Mouse (Mus musculus) midbrain, embryonic 13.5 days (tissue): ENCODE results near the gene Cd320. TPM values are rescaled to one million over a fixed set of nuclear protein-coding genes. Genes with fewer than 3 reads are reported as not detected.
"Not testable (repeated sequence)": the region's sequence is repeated elsewhere in the genome, so short reads cannot be mapped to it uniquely, and the experiment has no call there.

Experiments
- ATAC-seq: fragments of 200-750 bp; cut with Nextera tagmentation; 2 replicates; pipeline ENCODE4 v1.8.0; 2017; ENCODE audit warnings: mild to moderate bottlenecking, moderate TSS enrichment, moderate library complexity
- H3K27ac ChIP-seq: fragments of 300-500 bp; sonication (generic); 2 replicates; pipeline ENCODE4 v1.5.1; 2015; ENCODE audit warnings: inconsistent platforms, mild to moderate bottlenecking, moderate library complexity
- H3K27me3 ChIP-seq: fragments of 300-500 bp; sonication (generic); 2 replicates; pipeline ENCODE4 v1.6.1; 2015; ENCODE audit warnings: mild to moderate bottlenecking, inconsistent platforms
- H3K36me3 ChIP-seq: fragments of 300-500 bp; sonication (generic); 2 replicates; pipeline ENCODE4 v1.6.1; 2015; ENCODE audit warnings: mild to moderate bottlenecking, inconsistent platforms
- H3K4me1 ChIP-seq: fragments of 300-500 bp; sonication (generic); replicated peaks from 2 replicates; pipeline ENCODE4 v1.6.1; 2015; ENCODE audit warnings: inconsistent platforms
- H3K4me2 ChIP-seq: fragments of 300-500 bp; sonication (generic); replicated peaks from 2 replicates; pipeline ENCODE4 v1.6.1; 2015; ENCODE audit warnings: moderate library complexity, mild to moderate bottlenecking, inconsistent platforms
- H3K4me3 ChIP-seq: fragments of 300-500 bp; sonication (generic); replicated peaks from 2 replicates; pipeline ENCODE4 v1.5.1; 2015; ENCODE audit warnings: mild to moderate bottlenecking, inconsistent platforms
- H3K9ac ChIP-seq: fragments of 300-500 bp; sonication (generic); replicated peaks from 2 replicates; pipeline ENCODE4 v1.6.1; 2015; ENCODE audit warnings: mild to moderate bottlenecking, inconsistent platforms
- H3K9me3 ChIP-seq: fragments of 300-500 bp; sonication (generic); 2 replicates; pipeline ENCODE4 v1.6.1; 2016; ENCODE audit warnings: mild to moderate bottlenecking, inconsistent platforms
- WGBS: fragments of 180-500 bp; shearing (Covaris S2); methylation state at CpG from one replicate; pipeline ENCODE4 v1.1.7; 2015; 5-methylcytosine and 5-hydroxymethylcytosine counted together
- polyA plus RNA-seq: library from polyadenylated mRNA; unstranded; fragments of >200 nt; fragmentation: Nextera tagmentation; extraction: Ambion mirVana; gene quantifications from 2 replicates; pipeline ENCODE4 v1.2.1, GENCODE M21; 2015

Gene Cd320
- polyA plus RNA-seq, 1 experiment from 2014 or later = 66.9 TPM

DNA sequence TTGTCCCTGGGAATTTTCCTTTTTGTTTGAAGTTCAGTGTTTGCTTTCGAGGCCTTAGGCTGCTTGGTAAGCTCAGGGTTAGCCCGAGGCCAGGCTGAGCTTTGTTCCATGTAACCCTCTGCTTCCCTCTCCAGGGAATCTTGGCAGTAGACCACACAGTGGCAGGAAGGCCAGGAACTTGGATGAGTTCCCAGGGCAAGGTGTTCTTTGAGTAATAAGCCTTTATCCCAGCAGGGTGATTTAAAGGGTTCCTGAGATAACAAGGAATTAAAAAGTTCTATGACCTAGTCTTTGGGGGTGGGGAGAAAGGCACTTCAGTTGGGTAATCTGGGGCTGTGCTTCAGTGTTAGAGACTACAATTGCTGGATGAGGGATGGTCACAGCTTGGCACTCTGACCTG is 14.0 kb upstream of the Cd320 start:
- no peak for ATAC-seq
- Histone ChIP-seq H3K4me3 (no peak overlapping the region), H3K4me1 (peaks cover 11% of the 10 kb centered on the region), H3K4me2 (no peak overlapping the region), H3K9me3 (no peaks in the 10 kb centered on the region), H3K36me3 (peaks cover 52% of the 10 kb centered on the region), H3K27me3 (no peaks in the 10 kb centered on the region), H3K27ac (no peak overlapping the region), H3K9ac (no peak overlapping the region)
- WGBS = 70% methylated on average over 2 of the region's 2 CpGs

- H3K9me3 ChIP-seq = no peaks in the 10 kb centered on the region
- no peak for ATAC-seq
- H3K9ac ChIP-seq = no peak overlapping the region
- no peak overlapping the region for H3K4me2 ChIP-seq
- no peak overlapping the region for H3K4me3 ChIP-seq
- peaks cover 11% of the 10 kb centered on the region for H3K4me1 ChIP-seq
- no peaks in the 10 kb centered on the region for H3K27me3 ChIP-seq
- H3K27ac ChIP-seq = no peak overlapping the region; the same call in 1 of the 2 replicates
- WGBS = 91% methylated on average over 10 of the region's 10 CpGs
- peaks cover 59% of the 10 kb centered on the region for H3K36me3 ChIP-seq
Measured at GRCm38 (mm10) chr17:33829561-33829960, 13.3 kb upstream of the Cd320 start.

- H3K4me2 ChIP-seq = peak overlapping the region; percentile 96
- ATAC-seq = no peak
Measured at GRCm38 (mm10) chr17:33844196-33844595, 1.3 kb downstream of the Cd320 start.

DNA sequence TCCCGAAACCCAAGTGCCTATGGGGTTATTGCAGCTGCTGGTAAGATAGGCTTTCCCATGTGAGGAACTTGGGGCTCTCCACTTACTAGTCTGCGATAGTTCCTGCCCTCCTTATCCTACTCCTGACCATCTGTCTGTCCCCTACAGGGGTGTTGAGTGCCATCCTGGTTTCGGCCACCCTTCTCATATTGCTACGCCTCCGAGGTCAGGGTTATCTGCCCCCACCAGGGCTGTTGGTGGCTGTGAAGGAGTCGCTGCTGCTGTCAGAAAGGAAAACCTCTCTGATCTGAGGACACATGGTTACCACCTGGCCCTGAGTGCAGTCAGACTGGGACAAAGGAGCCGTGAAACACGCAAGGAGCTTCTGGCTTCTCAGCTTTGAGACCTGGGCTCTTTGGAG is 5.2 kb downstream of the Cd320 start:
- Histone ChIP-seq H3K27ac (no peak overlapping the region), H3K9ac (no peak overlapping the region), H3K36me3 (peaks cover 29% of the 10 kb centered on the region), H3K9me3 (no peaks in the 10 kb centered on the region), H3K4me1 (peaks cover 27% of the 10 kb centered on the region), H3K4me2 (no peak overlapping the region), H3K4me3 (no peak overlapping the region), H3K27me3 (no peaks in the 10 kb centered on the region)
- 94% methylated on average over 8 of the region's 8 CpGs for WGBS
- no peak for ATAC-seq

More at GRCm38 (mm10) chr17:33844196-33844595, 1.3 kb downstream of the Cd320 start:
- Histone ChIP-seq H3K27ac (no peak overlapping the region), H3K9me3 (no peaks in the 10 kb centered on the region), H3K4me3 (peak overlapping the region; percentile 88), H3K27me3 (no peaks in the 10 kb centered on the region), H3K4me1 (peaks cover 27% of the 10 kb centered on the region), H3K36me3 (peaks cover 30% of the 10 kb centered on the region), H3K9ac (peak overlapping the region; percentile 85)
- 80% methylated on average over 1 of the region's 1 CpGs for WGBS

GRCm38 (mm10) chr17:33851331-33851730 is 8.4 kb downstream of the Cd320 start:
- Histone ChIP-seq H3K36me3 (peaks cover 29% of the 10 kb centered on the region), H3K4me1 (no peaks in the 10 kb centered on the region), H3K9me3 (no peaks in the 10 kb centered on the region), H3K27ac (no peak overlapping the region), H3K4me3 (no peak overlapping the region), H3K4me2 (no peak overlapping the region), H3K27me3 (no peaks in the 10 kb centered on the region), H3K9ac (no peak overlapping the region)
- WGBS = 92% methylated on average over 1 of the region's 1 CpGs
- ATAC-seq = no peak

DNA sequence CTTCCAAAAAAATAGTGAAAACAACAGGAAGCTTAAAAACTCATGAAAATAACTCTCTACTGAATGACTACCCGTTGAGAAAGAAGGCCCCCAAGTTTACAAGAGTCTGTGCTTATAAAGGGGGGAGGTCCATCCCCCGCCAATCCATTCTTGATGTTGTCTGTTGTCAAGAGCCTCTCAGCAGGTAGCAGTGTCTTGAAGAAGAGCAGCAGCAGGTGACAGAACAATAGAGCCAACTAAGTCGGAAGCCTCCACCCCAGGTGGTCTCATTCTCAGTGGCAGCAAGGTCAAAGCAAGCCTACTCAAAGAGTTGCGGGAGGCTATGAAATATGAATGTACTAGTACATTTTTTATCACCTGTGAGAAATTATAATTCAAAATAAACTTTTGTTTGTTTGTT is 14.9 kb downstream of the Cd320 start:
- H3K4me3 ChIP-seq = no peak overlapping the region
- no peak overlapping the region for H3K27ac ChIP-seq
- H3K4me1 ChIP-seq = no peaks in the 10 kb centered on the region
- H3K4me2 ChIP-seq = no peak overlapping the region
- H3K36me3 ChIP-seq = no peaks in the 10 kb centered on the region
- no peak for ATAC-seq
- H3K9ac ChIP-seq = no peak overlapping the region
- no peaks in the 10 kb centered on the region; the same call in 1 of the 2 replicates for H3K9me3 ChIP-seq
- no peaks in the 10 kb centered on the region for H3K27me3 ChIP-seq
- 59% methylated on average over 4 of the region's 4 CpGs for WGBS

DNA sequence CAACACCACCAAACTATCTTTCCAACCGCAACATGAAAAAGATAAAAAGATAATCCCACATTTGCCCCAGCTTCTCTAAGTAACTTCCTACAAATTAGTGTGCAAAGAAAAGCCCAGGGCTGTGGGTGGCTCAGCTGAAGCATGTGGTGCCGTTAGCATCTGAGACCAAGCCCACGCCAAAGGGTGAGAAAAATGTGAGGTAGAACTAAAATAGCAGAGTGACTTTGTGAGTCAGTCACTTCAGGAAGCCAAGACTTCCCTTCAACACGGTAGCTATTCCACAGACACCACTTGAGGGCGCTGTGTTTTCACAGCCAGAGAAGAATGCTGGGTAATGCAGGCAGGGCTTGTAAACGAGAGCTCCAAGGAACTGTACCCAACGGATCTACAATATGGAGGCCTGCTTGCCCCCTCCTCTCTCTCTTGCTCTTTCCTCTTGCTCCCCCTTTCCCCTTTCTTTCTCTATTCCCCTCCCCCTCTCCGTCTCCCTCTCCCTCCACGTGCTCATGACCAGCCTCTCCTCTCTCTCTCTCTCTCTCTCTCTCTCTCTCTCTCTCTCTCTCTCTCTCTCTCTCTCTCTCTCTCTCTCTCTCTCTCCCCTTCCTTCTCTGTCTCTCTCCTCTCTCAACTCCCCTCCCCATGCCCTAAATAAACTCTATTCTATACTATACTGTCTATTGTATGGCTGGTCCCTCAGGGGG is 22.6 kb downstream of the Cd320 start:
- Histone ChIP-seq H3K9me3 (no peaks in the 10 kb centered on the region), H3K4me3 (no peak overlapping the region), H3K27ac (no peak overlapping the region), H3K9ac (no peak overlapping the region), H3K4me1 (no peaks in the 10 kb centered on the region), H3K27me3 (no peaks in the 10 kb centered on the region), H3K36me3 (no peaks in the 10 kb centered on the region), H3K4me2 (no peak overlapping the region)
- ATAC-seq = no peak
- 42% methylated on average over 9 of the region's 9 CpGs for WGBS

- H3K36me3 ChIP-seq, H3K4me2 ChIP-seq, H3K9me3 ChIP-seq, H3K27me3 ChIP-seq, H3K27ac ChIP-seq, H3K4me1 ChIP-seq, H3K4me3 ChIP-seq, H3K9ac ChIP-seq, ATAC-seq: not testable (repeated sequence)
- WGBS = 92% methylated on average over 4 of the region's 12 CpGs
Measured at GRCm38 (mm10) chr17:33873537-33873936, 30.6 kb downstream of the Cd320 start, which contains the start of gene Gm7029. TSS of gene Gm7029 (plus strand) at chr17:33873837.

GRCm38 (mm10) chr17:33874411-33874810 is 31.5 kb downstream of the Cd320 start:
- Histone ChIP-seq H3K9me3 (no peaks in the 10 kb centered on the region), H3K4me1 (no peaks in the 10 kb centered on the region), H3K27me3 (no peaks in the 10 kb centered on the region), H3K4me2 (no peak overlapping the region), H3K36me3 (peaks cover 4% of the 10 kb centered on the region; the same call in 1 of the 2 replicates), H3K27ac (no peak overlapping the region), H3K4me3 (no peak overlapping the region), H3K9ac (no peak overlapping the region)
- WGBS = 94% methylated on average over 11 of the region's 11 CpGs
- ATAC-seq = no peak

GRCm38 (mm10) chr17:33875797-33876196 is 32.9 kb downstream of the Cd320 start:
- ATAC-seq, H3K9me3 ChIP-seq, H3K27ac ChIP-seq, H3K4me1 ChIP-seq, H3K27me3 ChIP-seq, H3K4me3 ChIP-seq, H3K9ac ChIP-seq, H3K4me2 ChIP-seq: not testable (repeated sequence)
- peaks cover 11% of the 10 kb centered on the region; the same call in 1 of the 2 replicates for H3K36me3 ChIP-seq
- WGBS = 72% methylated on average over 5 of the region's 5 CpGs

GRCm38 (mm10) chr17:33884320-33884719 is 41.4 kb downstream of the Cd320 start:
- H3K27ac ChIP-seq, ATAC-seq, H3K9ac ChIP-seq, H3K27me3 ChIP-seq, H3K4me2 ChIP-seq, H3K9me3 ChIP-seq, H3K4me3 ChIP-seq: not testable (repeated sequence)
- Histone ChIP-seq H3K4me1 (peaks cover 13% of the 10 kb centered on the region), H3K36me3 (peaks cover 30% of the 10 kb centered on the region)
- 91% methylated on average over 10 of the region's 11 CpGs for WGBS

- 77% methylated on average over 2 of the region's 2 CpGs for WGBS
- H3K36me3 ChIP-seq, H3K9me3 ChIP-seq, H3K4me3 ChIP-seq, H3K4me2 ChIP-seq, H3K27me3 ChIP-seq, H3K27ac ChIP-seq, ATAC-seq: not testable (repeated sequence)
- Histone ChIP-seq H3K4me1 (peaks cover 19% of the 10 kb centered on the region), H3K9ac (0 out of 2 replicates have a peak overlapping the region, but pooled peaks have one; percentile 32)
Measured at GRCm38 (mm10) chr17:33887802-33888201, 44.9 kb downstream of the Cd320 start.

- H3K27me3 ChIP-seq, H3K4me3 ChIP-seq, ATAC-seq, H3K27ac ChIP-seq, H3K36me3 ChIP-seq, H3K9me3 ChIP-seq: not testable (repeated sequence)
- H3K4me2 ChIP-seq = 0 out of 2 replicates have a peak overlapping the region, but pooled peaks have one; percentile 72
- 0 out of 2 replicates have a peak overlapping the region, but pooled peaks have one; percentile 32 for H3K9ac ChIP-seq
- peaks cover 19% of the 10 kb centered on the region for H3K4me1 ChIP-seq
Measured at GRCm38 (mm10) chr17:33888230-33888629, 45.3 kb downstream of the Cd320 start.
